Mouse (Mus musculus): ENCODE results near the gene Spg21. TPM values are rescaled to one million over a fixed set of nuclear protein-coding genes. Genes with fewer than 3 reads are reported as not detected.

Gene Spg21
- polyA plus RNA-seq, 1 experiment from 2014 or later: 94.8 TPM

DNA sequence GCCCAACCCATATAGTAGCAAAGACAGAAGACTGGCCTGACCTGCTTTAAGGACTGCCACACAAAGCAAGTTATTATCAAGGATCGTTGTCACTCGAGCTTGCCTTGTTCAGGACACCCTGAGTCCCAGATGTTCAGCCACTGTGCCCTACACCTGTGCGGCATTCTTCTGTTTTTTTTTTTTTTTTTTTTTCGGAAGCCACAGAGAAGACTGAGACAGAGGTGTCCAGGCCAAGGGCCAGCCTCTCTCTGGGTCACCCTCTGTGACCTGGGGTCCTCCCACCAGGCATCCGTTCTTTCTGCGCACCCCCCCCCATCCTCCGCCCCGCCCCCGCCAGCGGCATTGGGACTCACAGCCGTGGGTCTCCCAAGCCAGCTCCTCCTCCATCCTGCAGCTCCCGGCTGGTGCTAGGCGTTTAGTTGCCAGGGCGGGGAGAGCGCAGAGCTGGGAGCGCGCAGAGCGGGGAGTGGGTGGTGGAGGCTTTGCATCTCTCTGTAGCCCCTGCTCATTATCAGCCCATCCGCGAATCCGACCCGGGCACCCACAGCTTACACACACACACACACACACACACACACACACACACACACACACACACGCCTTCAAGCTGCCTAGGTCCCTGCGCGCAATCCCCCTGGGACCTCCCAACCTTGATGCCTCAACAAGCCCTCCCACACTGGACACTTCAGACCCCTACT is 59.2 kb downstream of the Spg21 start, which contains the start of gene Ankdd1a:
TSS of gene Ankdd1a (minus strand) at position 387 of the 698 bp plus-strand sequence.
- 0 out of 2 replicates have a peak, but pooled peaks have one; percentile 43 for ATAC-seq (ENCODE audit: insufficient number of reproducible peaks, insufficient read depth, low FRiP score, low read depth)
- H3K4me1 ChIP-seq (ENCODE audit: control insufficient read depth, insufficient read depth, low read length): no peaks in the 10 kb centered on the region
- H3K9ac ChIP-seq (replicated peaks; ENCODE audit: low read depth, low read length): no peak within 1 kb of the TSS
- no peaks in the 10 kb centered on the region for H3K36me3 ChIP-seq (ENCODE audit: control insufficient read depth, insufficient read depth, low read length)
- H3K9me3 ChIP-seq (ENCODE audit: control insufficient read depth, low read depth, low read length): no peaks in the 10 kb centered on the region
- no peaks in the 10 kb centered on the region for H3K27me3 ChIP-seq (ENCODE audit: control insufficient read depth, insufficient read depth, low read length)
- WGBS: 5% methylated on average over 24 of the region's 25 CpGs
- H3K4me3 ChIP-seq (ENCODE audit: low read depth, low read length): peak within 1 kb of the TSS; percentile 14; the same call in 1 of the 2 replicates
- peak within 1 kb of the TSS; percentile 41 for H3K4me2 ChIP-seq (replicated peaks; ENCODE audit: low read depth, low read length)
- H3K27ac ChIP-seq (ENCODE audit: low read length): no peak within 1 kb of the TSS

DNA sequence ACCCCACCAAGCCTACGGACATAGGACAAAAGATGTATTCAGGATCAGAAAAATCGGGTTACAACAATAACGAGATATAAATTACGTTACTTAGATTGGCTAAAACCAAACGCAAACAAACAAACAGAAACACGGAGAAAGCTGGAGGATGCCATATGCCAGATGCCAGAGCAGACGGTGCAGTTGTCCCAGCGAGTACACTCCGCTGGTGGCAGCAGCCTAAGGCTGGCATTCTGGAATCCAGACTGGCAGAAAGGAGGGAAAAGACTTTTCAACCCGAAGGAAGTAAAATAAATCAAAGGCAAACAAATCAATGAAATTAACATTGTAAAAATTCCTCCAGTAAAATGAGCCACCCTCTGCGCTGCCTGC is 59.7 kb downstream of the Spg21 start:
- no peaks in the 10 kb centered on the region for H3K36me3 ChIP-seq (ENCODE audit: control insufficient read depth, insufficient read depth, low read length)
- no peaks in the 10 kb centered on the region for H3K27me3 ChIP-seq (ENCODE audit: control insufficient read depth, insufficient read depth, low read length)
- 18% methylated on average over 11 of the region's 11 CpGs for WGBS
- peak overlapping the region; percentile 41 for H3K4me2 ChIP-seq (replicated peaks; ENCODE audit: low read depth, low read length)
- no peaks in the 10 kb centered on the region for H3K9me3 ChIP-seq (ENCODE audit: control insufficient read depth, low read depth, low read length)
- no peak for ATAC-seq (ENCODE audit: insufficient number of reproducible peaks, insufficient read depth, low FRiP score, low read depth)
- no peak overlapping the region for H3K9ac ChIP-seq (replicated peaks; ENCODE audit: low read depth, low read length)
- no peaks in the 10 kb centered on the region for H3K4me1 ChIP-seq (ENCODE audit: control insufficient read depth, insufficient read depth, low read length)
- H3K4me3 ChIP-seq (ENCODE audit: low read depth, low read length): peak overlapping the region; percentile 14; the same call in 1 of the 2 replicates
- no peak overlapping the region for H3K27ac ChIP-seq (ENCODE audit: low read length)

DNA sequence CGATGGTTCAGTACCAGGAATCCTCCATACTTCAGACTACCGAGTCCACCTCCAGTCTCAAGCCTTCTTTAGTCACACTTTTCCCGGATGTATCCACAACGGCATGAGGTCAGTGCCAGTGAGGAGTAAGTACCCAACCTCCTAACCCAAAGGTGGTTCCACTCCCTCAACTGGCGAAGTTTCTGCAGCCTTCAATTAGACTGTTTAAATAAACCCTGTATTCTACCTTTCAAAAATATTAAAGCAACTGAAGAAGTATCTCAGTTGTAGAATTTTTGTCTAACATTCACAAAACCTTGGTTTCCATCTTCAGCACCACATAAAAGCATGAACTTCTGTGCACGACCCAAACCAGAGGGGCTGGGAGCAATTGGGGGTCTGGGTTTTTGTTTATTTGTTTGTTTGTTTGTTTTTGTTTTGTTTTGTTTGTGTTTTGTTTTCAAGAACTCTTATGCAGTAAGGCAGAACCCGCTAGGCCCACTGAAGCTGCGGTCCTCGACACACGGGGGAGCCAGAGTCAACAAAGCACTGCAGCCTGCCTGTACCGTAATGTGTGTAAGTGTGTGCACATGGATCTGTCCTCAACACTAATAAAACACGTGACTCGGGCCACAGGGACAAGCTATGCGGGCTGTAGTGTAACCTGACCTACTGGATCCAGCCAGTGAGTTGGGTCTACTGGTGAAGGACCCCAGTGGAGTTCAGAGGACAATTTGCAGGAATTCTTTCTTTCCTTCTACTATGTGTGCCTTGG is 63.0 kb downstream of the Spg21 start:
- H3K27me3 ChIP-seq (ENCODE audit: control insufficient read depth, insufficient read depth, low read length): no peaks in the 10 kb centered on the region
- no peak overlapping the region for H3K4me3 ChIP-seq (ENCODE audit: low read depth, low read length)
- no peaks in the 10 kb centered on the region for H3K9me3 ChIP-seq (ENCODE audit: control insufficient read depth, low read depth, low read length)
- H3K9ac ChIP-seq (replicated peaks; ENCODE audit: low read depth, low read length): no peak overlapping the region
- peak; percentile 65; the same call in 1 of the 2 replicates for ATAC-seq (ENCODE audit: insufficient number of reproducible peaks, insufficient read depth, low FRiP score, low read depth)
- WGBS: 24% methylated on average over 14 of the region's 14 CpGs
- no peaks in the 10 kb centered on the region for H3K36me3 ChIP-seq (ENCODE audit: control insufficient read depth, insufficient read depth, low read length)
- H3K4me1 ChIP-seq (ENCODE audit: control insufficient read depth, insufficient read depth, low read length): no peaks in the 10 kb centered on the region
- H3K27ac ChIP-seq (ENCODE audit: low read length): no peak overlapping the region
- no peak overlapping the region for H3K4me2 ChIP-seq (replicated peaks; ENCODE audit: low read depth, low read length)

DNA sequence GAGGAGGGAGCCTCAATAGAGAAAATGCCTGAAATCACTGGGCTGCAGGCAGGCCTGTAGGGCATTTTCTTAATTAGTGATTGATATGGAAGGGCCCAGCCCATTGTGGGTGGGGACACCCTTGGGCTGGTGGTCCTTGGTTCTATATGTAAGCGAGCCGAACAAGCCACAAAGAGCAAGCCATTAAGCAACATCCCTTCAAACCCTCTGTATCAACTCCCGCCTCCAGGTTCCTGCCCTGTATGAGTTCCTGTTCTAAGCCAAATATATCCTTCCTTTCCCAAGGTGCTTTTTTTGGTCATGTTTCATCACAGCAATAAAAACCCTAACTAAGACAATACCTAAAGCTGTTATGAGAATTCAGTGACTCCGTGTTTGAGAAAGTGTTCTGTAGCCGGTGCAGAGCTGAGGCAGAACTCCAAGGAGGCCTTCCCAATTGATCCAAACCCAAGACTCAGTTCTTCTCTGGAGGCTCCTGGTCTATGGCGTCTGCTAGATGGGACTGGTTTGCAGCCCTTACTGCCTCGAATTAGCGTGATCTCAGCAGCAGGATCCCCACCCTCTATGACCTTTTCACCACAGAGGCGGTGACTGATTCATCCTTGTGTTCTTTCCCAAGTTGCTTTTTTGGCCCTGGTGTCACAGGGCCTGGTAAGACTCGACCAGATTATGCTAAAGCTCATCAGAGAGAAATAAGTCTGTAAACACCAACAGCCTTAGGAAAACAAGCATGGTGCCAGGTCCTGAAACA is 64.9 kb downstream of the Spg21 start:
- H3K9ac ChIP-seq (replicated peaks; ENCODE audit: low read depth, low read length): no peak overlapping the region
- no peak overlapping the region for H3K27ac ChIP-seq (ENCODE audit: low read length)
- WGBS: 82% methylated on average over 10 of the region's 10 CpGs
- no peak overlapping the region for H3K4me2 ChIP-seq (replicated peaks; ENCODE audit: low read depth, low read length)
- H3K4me3 ChIP-seq (ENCODE audit: low read depth, low read length): no peak overlapping the region
- no peak for ATAC-seq (ENCODE audit: insufficient number of reproducible peaks, insufficient read depth, low FRiP score, low read depth)
- no peaks in the 10 kb centered on the region for H3K9me3 ChIP-seq (ENCODE audit: control insufficient read depth, low read depth, low read length)
- no peaks in the 10 kb centered on the region for H3K4me1 ChIP-seq (ENCODE audit: control insufficient read depth, insufficient read depth, low read length)
- no peaks in the 10 kb centered on the region for H3K27me3 ChIP-seq (ENCODE audit: control insufficient read depth, insufficient read depth, low read length)
- H3K36me3 ChIP-seq (ENCODE audit: control insufficient read depth, insufficient read depth, low read length): no peaks in the 10 kb centered on the region

DNA sequence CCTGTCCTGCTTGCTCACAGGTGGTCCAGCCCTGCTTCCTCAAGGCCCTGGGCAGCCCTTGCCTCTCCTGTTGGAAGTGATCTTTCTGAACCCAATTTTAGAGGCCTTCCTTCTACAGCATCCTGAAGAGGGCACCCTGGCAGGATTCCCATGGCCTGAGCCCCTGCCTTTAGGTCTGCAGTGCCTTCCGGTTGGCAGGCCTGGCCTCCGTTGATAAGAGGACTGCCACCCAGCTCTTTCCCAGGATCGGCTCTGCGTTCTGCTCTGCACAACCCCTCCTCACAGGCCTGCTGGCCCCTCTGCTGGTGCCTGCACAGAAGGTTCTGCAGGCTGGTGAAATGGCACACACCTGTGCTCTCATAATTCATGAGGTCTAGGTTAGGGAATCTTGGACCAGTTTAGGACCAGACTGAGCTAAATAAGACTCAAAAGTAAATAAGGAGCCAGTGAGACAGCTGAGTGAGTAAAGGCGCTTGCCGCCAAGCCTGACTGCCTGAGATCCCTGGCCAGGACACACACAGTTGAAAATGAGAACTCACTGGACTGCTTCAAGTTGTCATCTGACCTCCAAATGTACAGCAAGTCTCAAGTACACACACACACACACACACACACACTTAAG is 67.8 kb downstream of the Spg21 start:
- no peaks in the 10 kb centered on the region for H3K36me3 ChIP-seq (ENCODE audit: control insufficient read depth, insufficient read depth, low read length)
- WGBS: 63% methylated on average over 6 of the region's 6 CpGs
- H3K9me3 ChIP-seq (ENCODE audit: control insufficient read depth, low read depth, low read length): no peaks in the 10 kb centered on the region
- no peak overlapping the region for H3K27ac ChIP-seq (ENCODE audit: low read length)
- no peaks in the 10 kb centered on the region for H3K4me1 ChIP-seq (ENCODE audit: control insufficient read depth, insufficient read depth, low read length)
- ATAC-seq (ENCODE audit: insufficient number of reproducible peaks, insufficient read depth, low FRiP score, low read depth): peak; percentile 61; the same call in 1 of the 2 replicates
- no peak overlapping the region for H3K9ac ChIP-seq (replicated peaks; ENCODE audit: low read depth, low read length)
- H3K27me3 ChIP-seq (ENCODE audit: control insufficient read depth, insufficient read depth, low read length): no peaks in the 10 kb centered on the region
- no peak overlapping the region for H3K4me3 ChIP-seq (ENCODE audit: low read depth, low read length)
- no peak overlapping the region for H3K4me2 ChIP-seq (replicated peaks; ENCODE audit: low read depth, low read length)

DNA sequence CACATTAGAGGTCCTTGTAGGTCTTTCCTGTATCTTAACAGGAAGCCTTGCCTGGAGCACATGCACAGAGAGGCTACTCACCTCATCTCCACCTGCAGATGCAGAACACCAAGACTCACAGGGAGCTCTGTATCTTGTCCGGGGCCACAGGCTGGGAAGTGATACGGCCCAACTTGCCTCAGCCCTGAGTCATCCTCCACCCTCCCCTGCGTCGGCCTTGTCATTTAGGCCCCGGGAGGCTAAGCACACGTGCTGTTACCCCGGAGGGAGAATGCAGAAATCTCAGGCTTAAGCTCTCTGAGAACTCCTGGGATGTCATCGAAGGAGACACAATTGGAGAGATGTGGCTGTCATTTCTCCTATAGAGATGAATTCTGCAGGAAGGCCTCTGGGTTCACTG is 68.9 kb downstream of the Spg21 start:
- Histone ChIP-seq H3K9me3 (ENCODE audit: control insufficient read depth, low read depth, low read length) (no peaks in the 10 kb centered on the region), H3K9ac (replicated peaks; ENCODE audit: low read depth, low read length) (no peak overlapping the region), H3K27ac (ENCODE audit: low read length) (no peak overlapping the region), H3K4me1 (ENCODE audit: control insufficient read depth, insufficient read depth, low read length) (no peaks in the 10 kb centered on the region), H3K4me3 (ENCODE audit: low read depth, low read length) (no peak overlapping the region), H3K4me2 (replicated peaks; ENCODE audit: low read depth, low read length) (no peak overlapping the region), H3K36me3 (ENCODE audit: control insufficient read depth, insufficient read depth, low read length) (no peaks in the 10 kb centered on the region), H3K27me3 (ENCODE audit: control insufficient read depth, insufficient read depth, low read length) (no peaks in the 10 kb centered on the region)
- WGBS: 69% methylated on average over 8 of the region's 8 CpGs
- ATAC-seq (ENCODE audit: insufficient number of reproducible peaks, insufficient read depth, low FRiP score, low read depth): no peak

DNA sequence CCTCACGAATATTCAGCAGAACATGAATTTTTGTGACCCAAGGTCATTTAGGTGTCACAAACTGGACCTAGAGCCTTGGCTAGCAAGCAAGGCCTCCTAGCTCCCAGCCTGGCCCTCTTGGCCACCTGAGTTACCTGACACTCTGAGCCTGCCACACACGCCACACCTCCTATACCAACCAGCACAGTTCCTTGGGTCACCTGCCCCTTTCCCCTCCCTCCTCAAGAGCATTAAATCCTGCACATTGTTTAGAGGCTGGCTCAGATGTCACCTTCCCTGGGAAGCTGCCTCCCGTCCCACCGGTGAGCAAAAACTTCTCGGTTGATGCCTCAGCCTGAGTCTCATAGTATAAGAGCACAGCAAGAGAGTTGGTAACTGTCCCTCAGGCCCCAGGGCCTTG is 70.5 kb downstream of the Spg21 start:
- H3K27ac ChIP-seq (ENCODE audit: low read length): no peak overlapping the region
- no peaks in the 10 kb centered on the region for H3K4me1 ChIP-seq (ENCODE audit: control insufficient read depth, insufficient read depth, low read length)
- H3K27me3 ChIP-seq (ENCODE audit: control insufficient read depth, insufficient read depth, low read length): no peaks in the 10 kb centered on the region
- WGBS: 73% methylated on average over 5 of the region's 5 CpGs
- no peak overlapping the region for H3K9ac ChIP-seq (replicated peaks; ENCODE audit: low read depth, low read length)
- H3K9me3 ChIP-seq (ENCODE audit: control insufficient read depth, low read depth, low read length): no peaks in the 10 kb centered on the region
- no peaks in the 10 kb centered on the region for H3K36me3 ChIP-seq (ENCODE audit: control insufficient read depth, insufficient read depth, low read length)
- no peak overlapping the region for H3K4me3 ChIP-seq (ENCODE audit: low read depth, low read length)
- ATAC-seq (ENCODE audit: insufficient number of reproducible peaks, insufficient read depth, low FRiP score, low read depth): no peak
- no peak overlapping the region for H3K4me2 ChIP-seq (replicated peaks; ENCODE audit: low read depth, low read length)

DNA sequence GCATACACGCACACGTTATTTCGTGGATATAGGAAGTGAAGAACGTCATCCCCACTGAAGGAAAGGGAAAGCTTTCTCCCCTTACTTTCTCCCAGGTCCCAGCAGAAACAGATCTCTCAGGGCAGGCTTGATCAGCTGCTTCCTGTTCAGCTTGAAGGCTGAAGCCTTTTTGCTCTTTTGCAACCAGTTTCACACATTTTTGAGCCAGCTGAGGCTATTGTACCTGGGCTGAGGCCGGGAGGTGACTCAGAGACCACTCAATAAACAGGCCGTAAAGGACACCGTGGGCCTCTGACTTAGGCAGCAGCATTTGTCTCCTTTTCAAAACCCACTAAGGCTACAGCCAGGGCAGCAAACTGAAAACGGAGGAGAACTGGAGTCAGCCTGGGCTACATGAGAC is 72.2 kb downstream of the Spg21 start:
- H3K4me3 ChIP-seq (ENCODE audit: low read depth, low read length): no peak overlapping the region
- H3K27me3 ChIP-seq (ENCODE audit: control insufficient read depth, insufficient read depth, low read length): no peaks in the 10 kb centered on the region
- ATAC-seq (ENCODE audit: insufficient number of reproducible peaks, insufficient read depth, low FRiP score, low read depth): no peak
- no peak overlapping the region for H3K9ac ChIP-seq (replicated peaks; ENCODE audit: low read depth, low read length)
- no peaks in the 10 kb centered on the region for H3K4me1 ChIP-seq (ENCODE audit: control insufficient read depth, insufficient read depth, low read length)
- H3K4me2 ChIP-seq (replicated peaks; ENCODE audit: low read depth, low read length): no peak overlapping the region
- 62% methylated on average over 8 of the region's 8 CpGs for WGBS
- no peaks in the 10 kb centered on the region for H3K36me3 ChIP-seq (ENCODE audit: control insufficient read depth, insufficient read depth, low read length)
- H3K9me3 ChIP-seq (ENCODE audit: control insufficient read depth, low read depth, low read length): no peaks in the 10 kb centered on the region
- no peak overlapping the region for H3K27ac ChIP-seq (ENCODE audit: low read length)

Data from stomach, embryonic 14.5 days (tissue).